Mouse (Mus musculus): Measurements from ENCODE around the gene Cacna2d1. TPM values are rescaled to one million over a fixed set of nuclear protein-coding genes. Genes with fewer than 3 reads are reported as not detected.

Gene Cacna2d1
- polyA plus RNA-seq, 2 experiments, result 25.0 to 26.0 TPM

DNA sequence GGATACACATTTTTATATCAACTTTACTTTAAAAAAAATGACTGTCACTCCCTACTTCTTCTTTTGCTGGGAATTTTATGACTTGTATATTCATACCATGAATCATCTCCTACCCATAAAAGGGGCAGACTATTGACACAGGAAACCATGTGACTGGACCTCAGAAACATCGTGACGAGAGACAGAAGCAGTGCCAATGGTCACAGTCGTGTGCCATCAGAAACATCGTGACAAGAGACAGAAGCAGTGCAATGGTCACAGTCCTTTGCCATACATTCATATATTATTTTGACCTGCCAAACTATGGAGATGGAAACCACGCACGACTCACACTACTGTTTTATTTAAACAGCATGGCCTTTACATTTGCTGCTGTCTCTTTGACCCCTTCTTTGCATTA lies 6.0 kb upstream of the Cacna2d1 start:
- Histone ChIP-seq H3K9me3 (ENCODE audit: control insufficient read depth, low read length) (no peaks in the 10 kb centered on the region), H3K4me1 (ENCODE audit: control insufficient read depth, insufficient read depth, low read length) (peaks cover 3% of the 10 kb centered on the region; the same call in 1 of the 2 replicates), H3K9ac (ENCODE audit: low read depth, low read length, severe bottlenecking) (no peak overlapping the region), H3K36me3 (ENCODE audit: control insufficient read depth, insufficient read depth, low read length) (no peaks in the 10 kb centered on the region), H3K27ac (replicated peaks; ENCODE audit: low read depth, low read length) (no peak overlapping the region), H3K4me3 (replicated peaks; ENCODE audit: low read length) (no peak overlapping the region), H3K27me3 (ENCODE audit: control insufficient read depth, insufficient read depth, low read length) (no peaks in the 10 kb centered on the region), H3K4me2 (replicated peaks; ENCODE audit: low read depth, low read length, severe bottlenecking) (no peak overlapping the region)
- no peak for DNase-seq (ENCODE audit: low spot score)
- no peak for ATAC-seq (ENCODE audit: low FRiP score, low read depth)
- WGBS, result 71% methylated on average over 6 of the region's 6 CpGs
- TF ChIP-seq POLR2A (IDR thresholded peaks at IDR 0.05; ENCODE audit: borderline replicate concordance, extremely low read depth, insufficient read depth, insufficient read length), result no peak

DNA sequence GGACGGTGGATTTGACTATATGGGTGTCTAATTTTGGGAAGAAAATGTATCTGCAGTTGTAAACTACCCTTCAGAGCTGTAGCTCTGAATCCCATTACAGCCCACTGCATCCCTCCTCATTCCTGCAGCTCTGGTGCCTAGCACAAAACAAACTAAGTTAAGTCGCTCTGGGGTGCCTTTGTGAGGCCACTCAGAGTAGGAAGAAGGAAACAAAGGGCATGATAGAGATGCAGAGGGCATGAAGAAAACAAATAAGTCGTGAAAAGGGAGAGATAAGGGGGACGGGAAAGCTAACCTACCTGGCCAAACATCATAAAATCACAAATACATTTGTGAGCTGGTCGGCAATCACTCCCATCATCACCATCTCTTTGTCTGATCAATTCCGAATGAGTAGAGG lies 1.5 kb upstream of the Cacna2d1 start:
- no peak overlapping the region for H3K4me2 ChIP-seq (replicated peaks; ENCODE audit: low read depth, low read length, severe bottlenecking)
- H3K36me3 ChIP-seq (ENCODE audit: control insufficient read depth, insufficient read depth, low read length), result no peaks in the 10 kb centered on the region
- DNase-seq (ENCODE audit: low spot score) (no peak), ATAC-seq (ENCODE audit: low FRiP score, low read depth) (no peak)
- H3K9ac ChIP-seq (ENCODE audit: low read depth, low read length, severe bottlenecking), result no peak overlapping the region
- H3K27me3 ChIP-seq (ENCODE audit: control insufficient read depth, insufficient read depth, low read length), result no peaks in the 10 kb centered on the region
- WGBS, result 33% methylated on average over 6 of the region's 6 CpGs
- H3K4me1 ChIP-seq (ENCODE audit: control insufficient read depth, insufficient read depth, low read length), result peaks cover 7% of the 10 kb centered on the region
- no peak overlapping the region for H3K27ac ChIP-seq (replicated peaks; ENCODE audit: low read depth, low read length)
- H3K4me3 ChIP-seq (replicated peaks; ENCODE audit: low read length), result peak overlapping the region; percentile 70; the same call in 1 of the 2 replicates
- TF ChIP-seq POLR2A (IDR thresholded peaks at IDR 0.05; ENCODE audit: borderline replicate concordance, extremely low read depth, insufficient read depth, insufficient read length), result no peak
- no peaks in the 10 kb centered on the region for H3K9me3 ChIP-seq (ENCODE audit: control insufficient read depth, low read length)

DNA sequence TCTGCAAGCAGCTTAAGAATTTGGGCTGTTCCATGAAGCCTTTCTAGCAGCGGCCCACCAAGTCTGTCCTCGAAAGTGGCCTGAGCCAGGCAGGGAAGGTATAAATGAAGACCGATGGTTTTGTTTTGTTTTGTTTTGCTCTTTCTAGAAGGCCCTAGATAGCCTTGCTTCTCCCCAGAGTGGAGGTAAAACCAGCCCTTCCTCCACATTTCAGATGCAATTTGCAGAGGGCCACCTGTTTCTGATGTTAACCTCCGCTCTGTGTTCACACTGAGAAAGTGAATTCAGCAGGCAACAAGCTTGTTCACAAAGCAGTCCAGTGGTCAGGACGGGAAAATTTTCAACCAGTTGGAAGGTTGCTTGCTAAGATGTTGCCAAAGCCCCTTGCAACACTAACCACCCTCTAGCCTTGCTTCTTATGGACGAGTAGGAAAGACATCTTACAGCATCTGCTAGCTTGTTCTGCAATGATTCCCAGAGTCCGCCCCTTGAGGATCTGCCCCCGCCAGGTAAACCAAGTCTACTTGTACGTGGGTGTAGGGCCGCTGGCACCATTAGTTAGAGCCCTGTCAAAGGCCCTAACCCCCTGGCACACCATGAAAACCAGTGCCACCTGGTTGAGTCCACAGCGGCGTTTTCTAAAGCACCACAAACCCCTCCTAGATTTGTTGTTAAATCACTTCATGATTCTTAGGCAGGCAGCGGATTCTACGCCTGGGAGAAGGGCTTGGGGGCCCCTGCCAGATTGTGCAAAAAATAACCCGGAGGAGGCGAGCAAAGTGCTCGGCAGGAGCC lies 713 bp upstream of the Cacna2d1 start:
- TF ChIP-seq POLR2A (IDR thresholded peaks at IDR 0.05; ENCODE audit: borderline replicate concordance, extremely low read depth, insufficient read depth, insufficient read length), result no peak
- ATAC-seq (ENCODE audit: low FRiP score, low read depth), result peak; percentile 18
- Histone ChIP-seq H3K27ac (replicated peaks; ENCODE audit: low read depth, low read length) (peak overlapping the region; percentile 94), H3K36me3 (ENCODE audit: control insufficient read depth, insufficient read depth, low read length) (no peaks in the 10 kb centered on the region), H3K9me3 (ENCODE audit: control insufficient read depth, low read length) (no peaks in the 10 kb centered on the region), H3K9ac (ENCODE audit: low read depth, low read length, severe bottlenecking) (peak overlapping the region; percentile 93), H3K4me3 (replicated peaks; ENCODE audit: low read length) (peak overlapping the region; percentile 70), H3K27me3 (ENCODE audit: control insufficient read depth, insufficient read depth, low read length) (no peaks in the 10 kb centered on the region), H3K4me2 (replicated peaks; ENCODE audit: low read depth, low read length, severe bottlenecking) (peak overlapping the region; percentile 82), H3K4me1 (ENCODE audit: control insufficient read depth, insufficient read depth, low read length) (peaks cover 7% of the 10 kb centered on the region)
- peak; percentile 8 for DNase-seq (ENCODE audit: low spot score)
- 5% methylated on average over 17 of the region's 17 CpGs for WGBS

DNA sequence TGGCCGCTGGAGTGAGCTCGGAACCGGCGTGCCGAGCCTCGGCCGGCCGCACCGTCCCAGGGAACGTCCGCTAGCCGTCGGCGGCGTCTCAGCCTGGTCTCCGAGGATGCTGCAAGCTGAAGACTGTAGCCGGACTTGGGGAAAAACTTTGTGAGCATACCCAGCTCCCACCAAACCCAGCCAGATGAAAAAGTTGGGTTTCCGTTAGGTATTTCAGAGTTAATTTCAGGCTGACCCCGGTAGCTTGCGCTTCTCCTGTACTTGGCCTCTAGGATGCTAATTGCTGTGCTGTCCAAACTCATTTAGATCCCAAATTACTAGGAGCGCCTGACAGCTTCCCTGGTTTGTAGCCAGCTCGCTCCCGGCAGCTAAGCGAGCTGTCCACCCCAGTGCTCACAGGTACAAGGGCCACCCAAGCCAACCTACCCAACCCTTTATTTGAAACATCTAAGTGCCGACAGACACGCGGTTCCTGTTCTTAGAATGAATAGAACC lies 790 bp downstream of the Cacna2d1 start:
- no peak for ATAC-seq (ENCODE audit: low FRiP score, low read depth)
- peak overlapping the region; percentile 94 for H3K27ac ChIP-seq (replicated peaks; ENCODE audit: low read depth, low read length)
- peak; percentile 9 for DNase-seq (ENCODE audit: low spot score)
- no peaks in the 10 kb centered on the region for H3K9me3 ChIP-seq (ENCODE audit: control insufficient read depth, low read length)
- H3K9ac ChIP-seq (ENCODE audit: low read depth, low read length, severe bottlenecking), result peak overlapping the region; percentile 93
- WGBS, result under 1% methylated on average over 27 of the region's 27 CpGs
- no peak for TF ChIP-seq POLR2A (IDR thresholded peaks at IDR 0.05; ENCODE audit: borderline replicate concordance, extremely low read depth, insufficient read depth, insufficient read length)
- H3K4me2 ChIP-seq (replicated peaks; ENCODE audit: low read depth, low read length, severe bottlenecking), result peak overlapping the region; percentile 82
- H3K4me3 ChIP-seq (replicated peaks; ENCODE audit: low read length), result peak overlapping the region; percentile 70
- peaks cover 7% of the 10 kb centered on the region for H3K4me1 ChIP-seq (ENCODE audit: control insufficient read depth, insufficient read depth, low read length)
- H3K36me3 ChIP-seq (ENCODE audit: control insufficient read depth, insufficient read depth, low read length), result no peaks in the 10 kb centered on the region
- no peaks in the 10 kb centered on the region for H3K27me3 ChIP-seq (ENCODE audit: control insufficient read depth, insufficient read depth, low read length)

DNA sequence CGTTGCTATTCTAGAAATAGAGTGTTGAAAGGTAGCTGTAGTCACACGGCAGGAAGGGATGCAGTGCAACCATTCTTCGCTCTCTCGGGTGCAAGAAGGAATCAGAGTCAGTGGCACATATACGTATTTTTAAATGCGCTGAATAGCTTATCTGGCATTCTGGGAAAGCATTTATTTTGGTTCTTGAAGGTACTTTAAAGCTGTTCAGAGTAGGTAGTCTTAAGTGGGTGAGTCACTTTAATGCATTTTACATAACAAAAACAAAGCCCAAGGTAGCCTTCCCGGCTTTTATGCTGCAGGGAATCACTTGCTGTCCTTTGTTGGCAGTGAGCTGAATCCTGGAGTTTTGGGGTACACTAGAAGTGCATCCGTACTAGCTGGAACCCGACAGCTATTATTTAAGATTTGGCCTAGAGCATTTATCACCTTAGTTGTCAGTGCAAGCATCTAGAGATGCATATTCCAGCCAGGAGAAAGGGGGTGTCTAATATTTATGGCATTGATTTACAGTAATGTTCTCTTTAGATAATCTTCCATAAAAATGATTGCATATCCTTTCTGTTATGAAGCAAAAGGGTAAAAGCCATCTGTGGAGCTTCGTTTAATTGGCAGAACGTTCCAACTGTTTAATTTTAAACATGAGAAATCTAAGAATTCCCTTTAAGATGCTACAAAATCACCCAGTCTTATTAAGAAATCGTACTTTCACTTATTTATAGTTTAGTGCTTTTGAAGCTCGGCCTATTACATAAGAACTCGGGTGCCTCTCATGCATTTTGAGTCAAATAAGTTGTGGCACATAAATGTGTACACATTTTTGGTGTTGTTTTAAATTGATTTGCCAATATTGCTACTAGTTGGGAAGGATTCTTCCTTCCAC lies 1.6 kb downstream of the Cacna2d1 start:
- Histone ChIP-seq H3K9ac (ENCODE audit: low read depth, low read length, severe bottlenecking) (peak overlapping the region; percentile 93), H3K9me3 (ENCODE audit: control insufficient read depth, low read length) (no peaks in the 10 kb centered on the region)

More for the DNA sequence above, 1.6 kb downstream of the Cacna2d1 start:
- no peak for TF ChIP-seq POLR2A (IDR thresholded peaks at IDR 0.05; ENCODE audit: borderline replicate concordance, extremely low read depth, insufficient read depth, insufficient read length)
- Histone ChIP-seq H3K36me3 (ENCODE audit: control insufficient read depth, insufficient read depth, low read length) (no peaks in the 10 kb centered on the region), H3K27ac (replicated peaks; ENCODE audit: low read depth, low read length) (no peak overlapping the region), H3K4me2 (replicated peaks; ENCODE audit: low read depth, low read length, severe bottlenecking) (peak overlapping the region; percentile 82), H3K4me1 (ENCODE audit: control insufficient read depth, insufficient read depth, low read length) (peaks cover 10% of the 10 kb centered on the region), H3K4me3 (replicated peaks; ENCODE audit: low read length) (peak overlapping the region; percentile 70), H3K27me3 (ENCODE audit: control insufficient read depth, insufficient read depth, low read length) (no peaks in the 10 kb centered on the region)
- 25% methylated on average over 14 of the region's 14 CpGs for WGBS
- ATAC-seq (ENCODE audit: low FRiP score, low read depth) (no peak), DNase-seq (ENCODE audit: low spot score) (no peak)

All from limb, embryonic 14.5 days (tissue).